Mouse (Mus musculus): Measurements from ENCODE around the gene Adgrg7. TPM values are rescaled to one million over a fixed set of nuclear protein-coding genes. Genes with fewer than 3 reads are reported as not detected.
A peak's percentile ranks its signal among the peaks of the same experiment; 100 is the strongest.

The Adgrg7 gene
- total and polyA plus RNA-seq, 3 experiments = 0.20 to 1.5 (median 0.29) TPM

- dilution Hi-C loops (cut with MboI; ENCODE audit: extremely low pct_ligation_motif_present, extremely low pct_unique_long_range_greater_than_20kb, low sequenced_read_pairs) (no loop called here), in situ Hi-C loops (cut with MboI; ENCODE audit: low pct_ligation_motif_present, low pct_unique_long_range_greater_than_20kb, low sequenced_read_pairs) (loop anchor here (10.0 kb wide), 2 partner anchors 143 to 323 kb away; no protein-coding TSS in a partner anchor)
- no peaks in the 10 kb centered on the region for H3K9me3 ChIP-seq (replicated peaks; ENCODE audit: low read length)
- H3K4me3 ChIP-seq (replicated peaks in 1 of 3; ENCODE audit: low read depth in 2 of 3, low read length in 2 of 3, poor library complexity in 1 of 3) = no peak overlapping the region
- H3K4me1 ChIP-seq (ENCODE audit: control insufficient read depth in 1 of 2, insufficient read depth in 2 of 2) = no peaks in the 10 kb centered on the region
- H3K4me2 ChIP-seq (ENCODE audit: insufficient read depth, low read depth, poor library complexity, severe bottlenecking) = no peak overlapping the region
- H3K79me2 ChIP-seq (replicated peaks; ENCODE audit: control insufficient read depth, extremely low read depth, insufficient read depth, poor library complexity, severe bottlenecking) = no peaks in the 10 kb centered on the region
- peak; percentile 71 for DNase-seq (ENCODE audit: extremely low read depth)
- no peaks in the 10 kb centered on the region for H3K36me3 ChIP-seq (replicated peaks in 1 of 2; ENCODE audit: control insufficient read depth in 1 of 2, insufficient read depth in 1 of 2, low read length in 1 of 2)
- TF ChIP-seq CHD1 (IDR thresholded peaks at IDR 0.05; ENCODE audit: low read depth, low read length) (no peak), KAT2A (IDR thresholded peaks at IDR 0.05; ENCODE audit: insufficient replicate concordance, low read length) (no peak), CTCF (conservative IDR thresholded peaks at IDR 0.05 in 1 of 2, IDR thresholded peaks at IDR 0.05 in 1 of 2; ENCODE audit: low read depth in 2 of 2, low read length in 2 of 2) (peak; percentile 82 to 98), E2F4 (IDR thresholded peaks at IDR 0.05; ENCODE audit: insufficient replicate concordance, low read depth, low read length) (no peak), SIN3A (IDR thresholded peaks at IDR 0.05; ENCODE audit: low read length) (no peak), ZMIZ1 (IDR thresholded peaks at IDR 0.05; ENCODE audit: low read depth, low read length) (no peak), UBTF (IDR thresholded peaks at IDR 0.05; ENCODE audit: low read depth, low read length) (no peak), TBP (conservative IDR thresholded peaks at IDR 0.05; ENCODE audit: low read depth, low read length) (no peak), POLR2A (IDR thresholded peaks at IDR 0.05; ENCODE audit: low read depth, low read length) (no peak), GABPA (IDR thresholded peaks at IDR 0.05; ENCODE audit: insufficient replicate concordance, low read depth, low read length) (no peak), USF2 (conservative IDR thresholded peaks at IDR 0.05; ENCODE audit: low read depth, low read length) (no peak), JUN (IDR thresholded peaks at IDR 0.05; ENCODE audit: insufficient read depth, low read depth, low read length) (no peak), JUND (conservative IDR thresholded peaks at IDR 0.05; ENCODE audit: low read depth, low read length) (no peak), RAD21 (IDR thresholded peaks at IDR 0.05; ENCODE audit: low read depth, low read length) (peak; percentile 98), MXI1 (IDR thresholded peaks at IDR 0.05; ENCODE audit: low read depth, low read length) (no peak), MAZ (IDR thresholded peaks at IDR 0.05; ENCODE audit: low read depth, low read length) (no peak), CHD2 (IDR thresholded peaks at IDR 0.05; ENCODE audit: low read length) (no peak), MEF2A (IDR thresholded peaks at IDR 0.05; ENCODE audit: borderline replicate concordance, low read depth, low read length) (no peak), SMC3 (IDR thresholded peaks at IDR 0.05; ENCODE audit: low read depth, low read length) (peak; percentile 98), ELF1 (IDR thresholded peaks at IDR 0.05; ENCODE audit: low read depth, low read length) (no peak), BHLHE40 (IDR thresholded peaks at IDR 0.05; ENCODE audit: low read depth, low read length) (no peak), ZNF384 (IDR thresholded peaks at IDR 0.05; ENCODE audit: low read depth, low read length) (no peak), HCFC1 (IDR thresholded peaks at IDR 0.05; ENCODE audit: low read depth, low read length) (no peak), TCF12 (IDR thresholded peaks at IDR 0.05; ENCODE audit: low read depth, low read length) (no peak), ETS1 (conservative IDR thresholded peaks at IDR 0.05; ENCODE audit: low read depth, low read length) (no peak), RCOR1 (conservative IDR thresholded peaks at IDR 0.05; ENCODE audit: low read depth, low read length) (no peak), MYC (IDR thresholded peaks at IDR 0.05; ENCODE audit: low read depth, low read length) (no peak), PAX5 (IDR thresholded peaks at IDR 0.05; ENCODE audit: low read length) (no peak), POLR2AphosphoS2 (IDR thresholded peaks at IDR 0.05; ENCODE audit: low read depth, low read length) (no peak), IRF4 (IDR thresholded peaks at IDR 0.05; ENCODE audit: low read depth, low read length) (no peak), USF1 (IDR thresholded peaks at IDR 0.05; ENCODE audit: low read depth, low read length) (no peak), NRF1 (IDR thresholded peaks at IDR 0.05; ENCODE audit: low read depth, low read length) (no peak), ZC3H11A (IDR thresholded peaks at IDR 0.05; ENCODE audit: low read depth, low read length) (peak; percentile 96), NELFE (IDR thresholded peaks at IDR 0.05; ENCODE audit: low read depth, low read length) (no peak), EP300 (IDR thresholded peaks at IDR 0.05; ENCODE audit: low read length) (no peak)
- H3K27me3 ChIP-seq (replicated peaks) = no peaks in the 10 kb centered on the region
- no peak overlapping the region for H3K9ac ChIP-seq (ENCODE audit: insufficient read depth, low read depth)
- H3K27ac ChIP-seq (ENCODE audit: insufficient read depth, low read depth) = no peak overlapping the region
Measured at GRCm38 (mm10) chr16:56771163-56772105, 24.2 kb downstream of the Adgrg7 start.

Measured in CH12.LX (cell line).